Mouse (Mus musculus) testis, adult 2 months (tissue): ENCODE data around the gene Tmem178. TPM values are rescaled to one million over a fixed set of nuclear protein-coding genes. Genes with fewer than 3 reads are reported as not detected.

Experiments
- H3K27ac ChIP-seq: fragments of 200-500 bp; 2 replicates; pipeline ENCODE4 v1.5.1; 2012; ENCODE audit warnings: low read depth, low read length; ENCODE audit not compliant: control insufficient read depth, insufficient read depth
- H3K27me3 ChIP-seq: fragments of 200-500 bp; 2 replicates; pipeline ENCODE4 v1.6.1; 2012; ENCODE audit warnings: mild to moderate bottlenecking, low read length, moderate library complexity; ENCODE audit not compliant: control insufficient read depth, insufficient read depth
- H3K36me3 ChIP-seq: fragments of 200-500 bp; 2 replicates; pipeline ENCODE4 v1.6.1; 2012; ENCODE audit warnings: mild to moderate bottlenecking, low read length; ENCODE audit not compliant: control insufficient read depth, insufficient read depth
- H3K4me1 ChIP-seq: fragments of 200-500 bp; 2 replicates; pipeline ENCODE4 v1.6.1; 2012; ENCODE audit warnings: low read length; ENCODE audit not compliant: control insufficient read depth, insufficient read depth
- H3K4me3 ChIP-seq: fragments of 200-500 bp; 2 replicates; pipeline ENCODE4 v1.5.1; 2012; ENCODE audit warnings: low read depth, mild to moderate bottlenecking, low read length, moderate library complexity, mixed read lengths; ENCODE audit not compliant: control insufficient read depth
- CTCF ChIP-seq: fragments of 200-500 bp; IDR thresholded peaks from 2 replicates; pipeline ENCODE4 v1.5.1; 2012; ENCODE audit warnings: low read depth, mild to moderate bottlenecking, inconsistent platforms, low read length, moderate library complexity; ENCODE audit not compliant: control insufficient read depth, insufficient read depth, insufficient replicate concordance
- POLR2A ChIP-seq: fragments of 200-500 bp; IDR thresholded peaks from 2 replicates; pipeline ENCODE4 v1.6.1; 2012; ENCODE audit warnings: low read depth, mild to moderate bottlenecking, inconsistent platforms, low read length, moderate library complexity; ENCODE audit not compliant: control insufficient read depth
- polyA plus RNA-seq: library from polyadenylated mRNA; depleted of rRNA; stranded (reverse); fragments of >200 nt; gene quantifications from 2 replicates; pipeline ENCODE4 v1.2.3, GENCODE M21; 2012

Tmem178 gene
- polyA plus RNA-seq, 1 experiment = 0.30 TPM

DNA sequence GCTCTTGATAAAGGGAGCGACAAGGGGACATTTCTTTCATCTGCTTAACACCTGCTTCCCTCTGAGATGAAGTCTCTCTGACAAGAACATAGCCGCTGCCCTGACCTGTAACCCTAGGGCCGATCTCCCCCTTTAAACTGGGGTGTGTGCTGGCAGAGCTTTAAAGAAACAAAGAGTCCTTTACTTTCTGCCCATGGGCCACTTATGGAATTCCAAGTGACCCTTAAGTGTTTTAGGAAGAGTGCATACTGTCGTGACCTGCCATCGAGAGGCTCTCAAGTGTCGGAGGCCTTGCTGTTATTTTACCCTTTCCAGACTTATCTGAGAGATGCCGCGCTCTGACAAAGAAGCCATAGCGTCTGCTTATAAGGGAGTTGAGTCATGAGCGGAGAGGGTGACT lies 35.7 kb downstream of the Tmem178 start:
- H3K27ac ChIP-seq = no peak overlapping the region
- no peak overlapping the region for H3K4me3 ChIP-seq
- H3K4me1 ChIP-seq = no peaks in the 10 kb centered on the region
- no peaks in the 10 kb centered on the region for H3K27me3 ChIP-seq
- H3K36me3 ChIP-seq = no peaks in the 10 kb centered on the region
- TF ChIP-seq POLR2A (no peak), CTCF (no peak)

DNA sequence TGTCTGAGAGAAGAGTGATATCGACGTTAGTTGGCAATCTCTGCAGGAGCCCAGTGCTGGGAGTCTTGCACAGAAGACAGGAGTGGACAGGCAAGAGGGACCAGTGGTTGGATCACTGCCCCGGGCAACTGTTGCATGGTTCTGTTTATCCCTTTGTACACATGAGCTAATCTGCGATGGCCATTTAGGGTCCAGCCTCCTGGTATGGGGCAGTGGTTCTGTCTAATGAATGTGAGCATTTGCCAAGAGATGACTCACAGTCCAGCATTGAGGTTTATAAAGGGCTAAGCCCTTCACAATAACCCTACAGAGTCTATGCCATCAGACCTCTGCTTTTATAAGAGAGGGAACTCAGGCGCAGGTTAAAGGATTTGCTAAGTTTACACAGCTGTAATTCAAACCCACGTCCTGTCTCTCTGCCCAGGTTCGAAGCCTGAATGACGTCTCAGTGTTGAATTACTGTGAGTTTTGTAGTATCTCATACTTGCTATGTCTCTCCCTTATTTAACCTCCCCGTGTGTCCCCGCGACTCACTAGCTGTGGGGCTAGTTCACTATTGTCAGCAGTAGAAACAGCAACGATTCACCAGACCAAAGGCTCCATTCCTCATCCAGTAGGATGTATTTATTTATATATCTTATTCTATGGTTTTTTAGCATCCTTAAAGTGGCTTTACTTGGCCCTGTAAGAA lies 37.4 kb downstream of the Tmem178 start:
- H3K36me3 ChIP-seq = no peaks in the 10 kb centered on the region
- TF ChIP-seq POLR2A = no peak
- TF ChIP-seq CTCF = no peak
- H3K27me3 ChIP-seq = no peaks in the 10 kb centered on the region
- H3K4me1 ChIP-seq = no peaks in the 10 kb centered on the region
- no peak overlapping the region for H3K27ac ChIP-seq
- H3K4me3 ChIP-seq = no peak overlapping the region

DNA sequence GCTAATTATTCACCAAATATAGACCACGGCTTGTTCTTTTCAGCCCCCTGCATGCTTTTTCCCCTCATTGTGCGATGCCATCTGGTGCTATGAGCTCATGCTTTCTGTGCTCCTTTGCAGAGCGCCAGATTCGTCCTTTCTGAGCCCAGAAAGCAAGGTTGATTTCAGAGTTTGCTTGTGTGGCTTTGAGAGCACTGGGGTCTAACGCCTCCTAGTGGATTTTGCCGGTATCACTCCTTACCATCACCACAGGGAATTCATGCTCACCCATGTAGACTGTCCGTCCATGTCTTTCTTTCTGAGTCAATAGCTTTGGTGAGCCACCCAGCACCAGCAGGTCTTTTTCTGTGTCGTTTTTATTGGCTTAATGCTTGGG lies 38.0 kb downstream of the Tmem178 start:
- Histone ChIP-seq H3K27ac (no peak overlapping the region), H3K27me3 (no peaks in the 10 kb centered on the region), H3K36me3 (no peaks in the 10 kb centered on the region), H3K4me3 (no peak overlapping the region), H3K4me1 (no peaks in the 10 kb centered on the region)
- TF ChIP-seq POLR2A (no peak), CTCF (peak; percentile 41; the same call in 1 of the 2 replicates)

GRCm38 (mm10) chr17:80982976-80983375 lies 38.5 kb downstream of the Tmem178 start:
- no peaks in the 10 kb centered on the region for H3K36me3 ChIP-seq
- H3K27me3 ChIP-seq = no peaks in the 10 kb centered on the region
- H3K4me3 ChIP-seq = no peak overlapping the region
- no peak overlapping the region for H3K27ac ChIP-seq
- TF ChIP-seq CTCF (no peak), POLR2A (no peak)
- H3K4me1 ChIP-seq = no peaks in the 10 kb centered on the region

GRCm38 (mm10) chr17:80991535-80992127 lies 47.2 kb downstream of the Tmem178 start:
- no peak for TF ChIP-seq POLR2A
- no peak for TF ChIP-seq CTCF
- Histone ChIP-seq H3K4me3 (no peak overlapping the region), H3K36me3 (no peaks in the 10 kb centered on the region), H3K27ac (no peak overlapping the region), H3K27me3 (no peaks in the 10 kb centered on the region), H3K4me1 (no peaks in the 10 kb centered on the region)

GRCm38 (mm10) chr17:80997226-80997625 lies 52.8 kb downstream of the Tmem178 start:
- H3K27me3 ChIP-seq = no peaks in the 10 kb centered on the region
- H3K4me1 ChIP-seq = no peaks in the 10 kb centered on the region
- no peak for TF ChIP-seq CTCF
- TF ChIP-seq POLR2A = no peak
- no peak overlapping the region for H3K4me3 ChIP-seq
- no peaks in the 10 kb centered on the region for H3K36me3 ChIP-seq
- no peak overlapping the region for H3K27ac ChIP-seq

DNA sequence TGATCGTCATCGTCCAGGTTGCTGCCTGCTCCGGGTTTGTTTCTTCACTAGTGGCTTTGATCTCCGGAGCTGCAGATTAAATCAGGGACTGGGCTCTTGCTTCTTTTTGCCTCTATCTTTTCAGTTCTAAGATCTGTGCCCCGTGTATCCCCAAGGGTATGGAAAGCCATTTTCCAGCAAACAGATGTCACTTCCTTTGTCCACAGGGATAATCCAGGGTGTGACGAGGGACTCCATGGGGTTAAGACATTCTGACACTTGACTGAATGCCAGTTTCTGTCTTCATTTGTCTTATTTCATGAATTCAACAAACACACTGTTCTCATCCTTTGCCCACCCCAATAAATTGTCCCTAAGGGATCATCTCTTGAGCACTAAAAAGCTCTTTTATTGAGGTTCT lies 54.5 kb downstream of the Tmem178 start:
- Histone ChIP-seq H3K27ac (no peak overlapping the region), H3K4me1 (no peaks in the 10 kb centered on the region), H3K27me3 (no peaks in the 10 kb centered on the region), H3K4me3 (no peak overlapping the region), H3K36me3 (no peaks in the 10 kb centered on the region)
- TF ChIP-seq POLR2A (no peak), CTCF (no peak)

DNA sequence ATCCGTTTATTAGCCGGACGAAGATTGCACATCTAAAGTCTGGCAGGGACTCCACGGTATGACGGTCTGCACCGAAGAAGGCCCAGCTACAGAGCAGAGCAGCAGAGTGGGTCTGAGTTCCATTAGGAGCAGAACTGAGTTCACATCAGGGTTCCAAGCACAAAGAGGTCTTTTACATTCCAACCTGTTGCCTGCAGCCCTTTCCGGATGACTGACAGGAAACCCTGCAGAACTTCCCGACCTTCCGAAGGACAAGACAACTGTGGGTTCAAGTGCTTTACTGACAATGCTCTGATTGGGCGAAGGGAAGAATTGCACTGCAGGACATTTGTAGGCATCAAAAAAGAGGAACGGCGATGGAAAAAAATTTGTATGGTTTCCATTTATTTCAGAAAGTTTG lies 56.6 kb downstream of the Tmem178 start:
- TF ChIP-seq POLR2A = no peak
- no peak for TF ChIP-seq CTCF
- Histone ChIP-seq H3K27ac (no peak overlapping the region), H3K4me3 (no peak overlapping the region)

More for the DNA sequence above, 56.6 kb downstream of the Tmem178 start:
- no peaks in the 10 kb centered on the region for H3K4me1 ChIP-seq
- no peaks in the 10 kb centered on the region for H3K27me3 ChIP-seq
- H3K36me3 ChIP-seq = no peaks in the 10 kb centered on the region
